Mouse (Mus musculus) limb, embryonic 10.5 days (tissue): ENCODE data around the gene Arl10. TPM values are rescaled to one million over a fixed set of nuclear protein-coding genes. Genes with fewer than 3 reads are reported as not detected.
A peak's percentile ranks its signal among the peaks of the same experiment; 100 is the strongest.

Experiments used
- DNase-seq: peaks from one replicate; pipeline ENCODE4 v3.0.0-alpha.2; 2017; ENCODE audit warnings: low spot score
- H3K27ac ChIP-seq: fragments of 300-500 bp; sonication (generic); 2 replicates; pipeline ENCODE4 v1.5.1; 2016; ENCODE audit warnings: mild to moderate bottlenecking
- H3K27me3 ChIP-seq: fragments of 300-500 bp; sonication (generic); 2 replicates; pipeline ENCODE4 v1.6.1; 2016; ENCODE audit warnings: low read depth, mild to moderate bottlenecking; ENCODE audit not compliant: poor library complexity, severe bottlenecking
- H3K36me3 ChIP-seq: fragments of 300-500 bp; sonication (generic); 2 replicates; pipeline ENCODE4 v1.6.1; 2016; ENCODE audit warnings: mild to moderate bottlenecking, moderate library complexity
- H3K4me1 ChIP-seq: fragments of 300-500 bp; sonication (generic); 2 replicates; pipeline ENCODE4 v1.6.1; 2016
- H3K4me3 ChIP-seq: fragments of 300-500 bp; sonication (generic); 2 replicates; pipeline ENCODE4 v1.5.1; 2016; ENCODE audit warnings: mild to moderate bottlenecking, moderate library complexity
- H3K9me3 ChIP-seq: fragments of 300-500 bp; sonication (generic); replicated peaks from 2 replicates; pipeline ENCODE4 v1.6.1; 2016; ENCODE audit warnings: mild to moderate bottlenecking
- WGBS: fragments of 180-500 bp; shearing (Covaris S2); methylation state at CpG from one replicate; pipeline ENCODE4 v1.1.7; 2016; 5-methylcytosine and 5-hydroxymethylcytosine counted together
- polyA plus RNA-seq: library from polyadenylated mRNA; unstranded; fragments of >200 nt; fragmentation: Nextera tagmentation; extraction: Ambion mirVana; gene quantifications from 2 replicates; pipeline ENCODE4 v1.2.1, GENCODE M21; 2016

Gene Arl10
- 28.8 and 31.5 TPM in 2 replicates for polyA plus RNA-seq

DNA sequence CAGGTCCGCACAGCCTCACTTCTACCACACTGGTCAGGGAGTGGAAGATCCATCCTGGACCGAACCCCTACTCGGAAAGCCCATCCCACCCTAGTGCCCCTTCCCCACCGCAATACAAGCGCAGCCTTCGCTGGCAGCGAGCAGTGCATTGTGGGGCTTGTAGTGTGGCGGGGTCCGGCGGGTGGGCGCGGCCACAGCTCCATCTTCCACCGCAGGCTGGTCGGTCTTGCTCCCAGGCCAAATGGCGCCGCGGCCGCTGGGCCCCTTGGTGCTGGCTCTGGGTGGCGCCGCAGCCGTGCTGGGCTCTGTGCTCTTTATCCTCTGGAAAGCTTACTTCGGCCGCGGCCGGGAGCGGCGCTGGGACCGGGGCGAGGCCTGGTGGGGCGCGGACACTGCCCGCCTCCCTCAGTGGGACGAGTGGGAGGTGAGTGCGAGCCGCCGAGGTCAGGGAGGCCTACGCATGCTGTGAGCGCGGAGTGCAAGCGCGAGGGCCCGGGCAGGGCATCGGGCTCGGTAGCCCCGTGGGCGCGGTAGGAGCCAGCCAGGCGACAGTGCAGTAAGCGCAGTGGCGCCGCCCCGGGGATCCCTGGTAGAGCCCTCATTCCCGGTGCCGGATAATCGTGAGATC is at the start of gene Arl10:
TSS of gene Arl10 (plus strand) at position 162 of the 628 bp plus-strand sequence.
- DNase-seq: peak; percentile 89
- peak within 1 kb of the TSS; percentile 96 for H3K27ac ChIP-seq
- WGBS: 0% methylated on average over 55 of the region's 55 CpGs
- H3K4me3 ChIP-seq: peak within 1 kb of the TSS; percentile 97
- peaks cover 21% of the 10 kb centered on the region for H3K4me1 ChIP-seq
- H3K9me3 ChIP-seq: no peaks in the 10 kb centered on the region
- peaks cover 18% of the 10 kb centered on the region for H3K27me3 ChIP-seq
- peaks cover 39% of the 10 kb centered on the region for H3K36me3 ChIP-seq

- no peak for DNase-seq
- Histone ChIP-seq H3K36me3 (peaks cover 84% of the 10 kb centered on the region), H3K4me3 (no peak overlapping the region), H3K9me3 (no peaks in the 10 kb centered on the region), H3K27ac (no peak overlapping the region), H3K4me1 (no peaks in the 10 kb centered on the region), H3K27me3 (no peaks in the 10 kb centered on the region)
- WGBS: 92% methylated on average over 6 of the region's 6 CpGs
Measured at GRCm38 (mm10) chr13:54527140-54527539, 47.7 kb upstream of the Arl10 start.

DNA sequence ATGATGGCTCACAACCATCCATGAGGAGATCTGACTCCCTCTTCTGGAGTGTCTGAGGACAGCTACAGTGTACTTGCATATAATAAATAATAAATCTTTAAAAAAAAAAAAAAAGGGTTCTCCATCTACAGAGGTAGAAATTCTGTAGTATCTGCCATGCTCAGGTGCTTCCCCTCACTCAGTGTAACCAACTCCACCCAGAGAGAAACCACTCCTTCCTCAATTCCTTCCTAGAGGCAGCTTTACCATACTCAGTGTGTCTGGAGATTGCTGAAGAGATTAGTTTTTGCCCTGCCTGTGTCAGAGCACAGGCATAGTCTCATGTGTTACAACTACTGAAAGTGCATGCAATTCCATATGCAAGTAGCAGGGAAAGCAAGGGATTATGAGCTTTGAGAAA is 42.7 kb upstream of the Arl10 start:
- H3K27ac ChIP-seq: no peak overlapping the region
- no peaks in the 10 kb centered on the region for H3K4me1 ChIP-seq
- no peak for DNase-seq
- no peak overlapping the region for H3K4me3 ChIP-seq
- no peaks in the 10 kb centered on the region for H3K27me3 ChIP-seq
- H3K9me3 ChIP-seq: no peaks in the 10 kb centered on the region
- H3K36me3 ChIP-seq: peaks cover 93% of the 10 kb centered on the region

DNA sequence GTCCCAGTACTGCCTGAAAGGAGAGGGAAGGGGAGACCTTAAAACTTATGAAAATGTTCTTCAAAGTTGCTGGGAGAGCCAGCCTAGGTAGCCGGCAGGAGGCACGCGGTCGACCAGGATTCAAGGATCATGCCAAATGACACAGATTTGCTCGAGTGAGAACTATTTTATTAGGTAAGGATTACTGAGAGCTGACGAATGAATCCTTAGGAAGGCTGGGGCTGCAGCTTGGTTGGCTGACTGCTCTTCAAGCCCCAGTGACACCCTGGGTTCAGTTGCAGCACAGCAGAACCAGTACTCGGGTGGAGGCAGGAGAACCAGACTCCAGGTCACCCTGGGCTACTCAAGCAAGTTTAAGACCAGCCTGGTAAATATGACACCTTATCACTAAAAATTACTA is 26.8 kb upstream of the Arl10 start:
- 90% methylated on average over 7 of the region's 7 CpGs for WGBS
- H3K27me3 ChIP-seq: no peaks in the 10 kb centered on the region
- DNase-seq: no peak
- no peak overlapping the region for H3K27ac ChIP-seq
- no peak overlapping the region for H3K4me3 ChIP-seq
- H3K36me3 ChIP-seq: peaks cover 81% of the 10 kb centered on the region
- H3K9me3 ChIP-seq: no peaks in the 10 kb centered on the region
- H3K4me1 ChIP-seq: no peaks in the 10 kb centered on the region

- Histone ChIP-seq H3K9me3 (no peaks in the 10 kb centered on the region), H3K27ac (no peak overlapping the region), H3K4me1 (no peaks in the 10 kb centered on the region), H3K36me3 (peaks cover 97% of the 10 kb centered on the region), H3K4me3 (no peak overlapping the region), H3K27me3 (no peaks in the 10 kb centered on the region)
- WGBS: 93% methylated on average over 9 of the region's 9 CpGs
- no peak for DNase-seq
Measured at GRCm38 (mm10) chr13:54556176-54556575, 18.6 kb upstream of the Arl10 start.

- no peaks in the 10 kb centered on the region for H3K27me3 ChIP-seq
- no peak for DNase-seq
- peaks cover 97% of the 10 kb centered on the region for H3K36me3 ChIP-seq
- no peak overlapping the region for H3K4me3 ChIP-seq
- no peak overlapping the region for H3K27ac ChIP-seq
- H3K9me3 ChIP-seq: no peaks in the 10 kb centered on the region
- H3K4me1 ChIP-seq: no peaks in the 10 kb centered on the region
- 93% methylated on average over 3 of the region's 3 CpGs for WGBS
Measured at GRCm38 (mm10) chr13:54556796-54557195, 18.0 kb upstream of the Arl10 start.

DNA sequence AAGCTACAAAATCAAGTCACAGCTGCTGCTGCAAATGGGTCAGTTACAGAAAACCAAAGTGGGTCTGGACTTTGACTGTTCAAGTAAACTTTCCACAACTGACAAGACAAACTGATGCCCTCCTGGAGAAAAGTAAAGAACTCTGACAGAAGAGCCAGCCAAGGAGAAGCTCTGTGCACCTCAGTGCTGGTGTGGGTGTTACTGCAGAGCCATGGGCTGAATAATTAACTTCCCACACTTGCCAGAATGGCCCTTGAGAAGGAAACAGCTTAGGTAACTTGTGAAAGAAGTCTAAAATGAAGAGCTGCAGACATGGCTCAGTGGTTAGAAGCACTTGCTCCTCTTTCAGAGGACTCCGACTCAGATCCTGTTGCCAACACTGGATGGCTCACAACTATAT is 17.2 kb upstream of the Arl10 start:
- Histone ChIP-seq H3K27ac (no peak overlapping the region), H3K4me3 (no peak overlapping the region), H3K36me3 (peaks cover 97% of the 10 kb centered on the region), H3K27me3 (no peaks in the 10 kb centered on the region), H3K4me1 (no peaks in the 10 kb centered on the region), H3K9me3 (no peaks in the 10 kb centered on the region)
- 100% methylated on average over 1 of the region's 1 CpGs for WGBS
- no peak for DNase-seq

DNA sequence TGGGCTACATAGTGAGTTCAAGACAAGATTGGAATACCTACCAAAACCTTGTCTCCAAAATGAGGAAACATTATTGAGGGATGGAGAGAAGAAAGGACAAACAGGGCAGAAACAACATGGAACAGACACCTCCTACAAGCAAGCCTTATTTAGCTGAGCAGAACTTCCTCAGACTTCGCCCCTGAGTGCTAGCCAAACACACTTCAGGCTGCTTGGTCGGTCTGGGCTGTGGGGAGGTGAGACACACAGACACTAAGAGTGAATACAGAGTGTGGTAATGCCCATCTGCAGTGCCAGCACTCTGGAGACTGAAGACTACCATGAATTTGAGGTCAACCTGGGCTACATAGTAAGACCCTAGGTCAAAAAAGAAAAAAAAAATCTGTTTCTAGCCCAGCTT is 15.2 kb upstream of the Arl10 start:
- no peak for DNase-seq
- Histone ChIP-seq H3K27me3 (no peaks in the 10 kb centered on the region), H3K9me3 (no peaks in the 10 kb centered on the region), H3K4me3 (no peak overlapping the region), H3K36me3 (peaks cover 92% of the 10 kb centered on the region), H3K4me1 (peaks cover 8% of the 10 kb centered on the region), H3K27ac (no peak overlapping the region)
- 91% methylated on average over 2 of the region's 2 CpGs for WGBS

DNA sequence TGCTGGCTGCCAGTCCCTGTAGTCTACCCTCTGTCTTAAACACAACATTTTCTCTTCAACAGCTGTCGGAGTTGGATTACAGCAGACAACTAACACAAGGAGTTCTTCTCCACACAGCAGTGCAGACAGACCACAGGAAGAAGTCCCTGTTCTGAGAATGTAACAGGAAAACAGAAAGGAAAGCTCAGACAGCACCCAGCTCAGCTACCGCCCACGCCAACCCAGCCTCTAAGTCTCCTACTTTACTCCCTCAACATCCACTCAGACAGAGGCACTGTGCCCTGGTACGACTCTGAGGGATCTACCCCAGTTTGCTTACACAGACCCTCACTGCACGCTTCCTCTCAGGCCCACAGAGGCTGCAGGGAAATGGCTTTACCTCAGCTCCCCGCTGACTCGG is 14.2 kb upstream of the Arl10 start:
- Histone ChIP-seq H3K9me3 (no peaks in the 10 kb centered on the region), H3K36me3 (peaks cover 83% of the 10 kb centered on the region), H3K4me1 (peaks cover 12% of the 10 kb centered on the region), H3K4me3 (no peak overlapping the region), H3K27ac (no peak overlapping the region), H3K27me3 (no peaks in the 10 kb centered on the region)
- WGBS: 94% methylated on average over 7 of the region's 7 CpGs
- no peak for DNase-seq

DNA sequence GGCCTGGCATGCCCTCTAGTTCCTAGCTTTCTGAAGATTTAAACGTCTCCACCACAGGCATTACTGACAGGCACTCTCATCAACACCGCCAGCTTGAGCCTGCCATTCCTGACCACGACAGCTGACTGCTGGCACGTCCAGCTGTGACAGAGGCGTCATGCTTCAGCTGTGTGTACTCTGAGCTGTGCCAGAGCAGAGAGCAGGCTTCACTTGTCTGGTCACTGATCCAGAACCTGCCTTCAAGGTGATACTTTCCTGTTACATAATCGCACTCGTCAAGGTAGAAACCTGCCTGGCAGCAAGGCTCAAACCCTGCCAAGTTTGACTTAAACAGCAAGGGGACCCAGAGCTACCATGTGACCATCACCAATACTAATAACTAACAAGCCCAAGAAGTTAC is 12.3 kb upstream of the Arl10 start:
- Histone ChIP-seq H3K27ac (no peak overlapping the region), H3K9me3 (no peaks in the 10 kb centered on the region), H3K4me1 (peaks cover 15% of the 10 kb centered on the region), H3K4me3 (no peak overlapping the region), H3K27me3 (no peaks in the 10 kb centered on the region), H3K36me3 (peaks cover 63% of the 10 kb centered on the region)
- WGBS: 89% methylated on average over 7 of the region's 7 CpGs
- no peak for DNase-seq

- no peak for DNase-seq
Measured at GRCm38 (mm10) chr13:54564232-54565200, 10.3 kb upstream of the Arl10 start.

DNA sequence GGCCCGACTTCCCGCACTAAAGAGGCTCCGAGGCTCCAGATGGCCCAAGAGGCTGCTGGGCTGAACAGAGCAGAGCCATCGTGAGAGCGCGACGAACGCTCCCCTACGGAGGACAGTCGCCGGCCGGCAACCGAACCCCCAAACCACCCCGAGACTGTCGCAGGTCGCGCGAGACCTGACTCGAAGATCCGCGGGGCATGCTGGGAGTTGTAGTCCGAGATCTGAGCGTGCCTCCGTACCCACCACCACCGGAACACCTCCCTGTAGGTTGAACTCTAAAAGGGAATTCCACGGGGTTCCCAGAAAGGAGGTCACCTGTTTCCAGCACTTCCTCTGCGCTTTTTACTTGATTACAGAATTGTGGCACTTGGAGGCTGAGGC is 9.6 kb upstream of the Arl10 start, which contains the start of gene 4833439L19Rik:
TSS of gene 4833439L19Rik (minus strand) at position 235 of the 381 bp plus-strand sequence.
- Histone ChIP-seq H3K4me1 (peaks cover 15% of the 10 kb centered on the region), H3K27ac (peak within 1 kb of the TSS; percentile 88), H3K4me3 (peak within 1 kb of the TSS; percentile 80), H3K36me3 (peaks cover 37% of the 10 kb centered on the region), H3K9me3 (no peaks in the 10 kb centered on the region), H3K27me3 (no peaks in the 10 kb centered on the region)
- DNase-seq: peak; percentile 96
- WGBS: under 1% methylated on average over 27 of the region's 27 CpGs

More at GRCm38 (mm10) chr13:54564232-54565200, 10.3 kb upstream of the Arl10 start:
- H3K4me3 ChIP-seq: peak overlapping the region; percentile 80
- WGBS: 14% methylated on average over 45 of the region's 45 CpGs
- no peaks in the 10 kb centered on the region for H3K27me3 ChIP-seq
- peak overlapping the region; percentile 88 for H3K27ac ChIP-seq
- H3K4me1 ChIP-seq: peaks cover 15% of the 10 kb centered on the region
- no peaks in the 10 kb centered on the region for H3K9me3 ChIP-seq
- peaks cover 44% of the 10 kb centered on the region for H3K36me3 ChIP-seq
